Comparison of ENCODE assay signal across 8 mouse cellular contexts in the genomic region with DNA sequence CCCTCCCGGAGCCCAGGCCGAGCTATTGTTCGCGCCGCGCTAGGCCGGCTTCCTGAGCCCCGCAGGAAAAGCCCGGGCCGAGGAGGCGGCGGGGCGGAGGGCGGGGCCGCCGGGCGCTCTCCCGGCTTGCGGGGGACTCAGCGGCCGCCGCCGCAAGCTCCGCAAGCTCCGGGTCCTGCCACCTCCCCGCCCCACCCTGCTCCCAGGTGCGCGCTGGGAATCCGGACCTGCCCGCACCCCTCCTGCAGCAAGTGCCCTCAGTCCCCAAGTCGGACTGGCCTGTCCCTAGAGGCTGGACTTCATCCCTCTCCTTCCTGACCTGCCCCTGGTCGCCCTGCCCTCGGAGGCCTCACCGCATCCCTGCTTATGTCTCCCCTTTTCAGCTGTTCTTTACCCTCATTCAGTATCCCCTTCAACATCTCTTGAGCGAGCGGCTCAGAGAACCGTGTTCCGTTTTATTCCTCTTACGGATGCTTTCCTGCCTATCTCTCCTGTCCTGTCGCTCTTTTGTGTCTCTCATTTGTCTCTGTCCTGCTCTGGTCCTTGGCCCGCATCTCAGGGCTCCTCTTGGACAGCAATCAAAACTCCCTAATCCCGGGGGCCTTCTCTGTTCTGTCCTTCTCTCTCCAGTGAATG. TPM values are rescaled to one million over a fixed set of nuclear protein-coding genes. Genes with fewer than 3 reads are reported as not detected.
DNase-seq lines count a peak whose midpoint lies in the region; ATAC-seq lines count a peak whose summit lies in the region.

No protein-coding gene starts in this region.

- peaks cover 18% of the 10 kb centered on the region for H3K4me1 ChIP-seq in embryonic facial prominence, embryonic 12.5 days
- H3K4me1 ChIP-seq in hindbrain, embryonic 12.5 days, result peaks cover 27% of the 10 kb centered on the region

- 2% methylated on average over 25 of the region's 42 CpGs for WGBS in embryonic facial prominence, embryonic 12.5 days
- under 1% methylated on average over 42 of the region's 42 CpGs for WGBS in hindbrain, embryonic 12.5 days

- peak overlapping the region; percentile 87 for H3K4me3 ChIP-seq in embryonic facial prominence, embryonic 12.5 days
- H3K4me3 ChIP-seq in hindbrain, embryonic 12.5 days, result peak overlapping the region; percentile 91

- H3K9ac ChIP-seq in embryonic facial prominence, embryonic 12.5 days, result peak overlapping the region; percentile 95
- H3K9ac ChIP-seq in hindbrain, embryonic 12.5 days, result peak overlapping the region; percentile 97

- H3K9me3 ChIP-seq in embryonic facial prominence, embryonic 12.5 days, result no peaks in the 10 kb centered on the region
- no peaks in the 10 kb centered on the region for H3K9me3 ChIP-seq in hindbrain, embryonic 12.5 days (replicated peaks)

- H3K36me3 ChIP-seq in embryonic facial prominence, embryonic 12.5 days, result no peaks in the 10 kb centered on the region
- no peaks in the 10 kb centered on the region for H3K36me3 ChIP-seq in hindbrain, embryonic 12.5 days

- H3K4me2 ChIP-seq in embryonic facial prominence, embryonic 12.5 days (replicated peaks), result peak overlapping the region; percentile 86
- H3K4me2 ChIP-seq in hindbrain, embryonic 12.5 days (replicated peaks), result peak overlapping the region; percentile 87

- H3K27ac ChIP-seq in embryonic facial prominence, embryonic 12.5 days, result peak overlapping the region; percentile 97
- H3K27ac ChIP-seq in hindbrain, embryonic 12.5 days, result peak overlapping the region; percentile 98

- ATAC-seq in embryonic facial prominence, embryonic 12.5 days (ENCODE audit: insufficient number of reproducible peaks, insufficient read depth, low FRiP score, low TSS enrichment), result peak; percentile 59
- peak; percentile 83 for ATAC-seq in hindbrain, embryonic 12.5 days (ENCODE audit: low FRiP score)

- peak; percentile 54 to 56 for DNase-seq in layer of hippocampus, postnatal 14 days (ENCODE audit: low spot score in 2 of 2)
- no peak for DNase-seq in layer of hippocampus, adult 9-10 months (ENCODE audit: low spot score)
- peak; percentile 39 for DNase-seq in R1 (ENCODE audit: low read depth, low spot score)
- peak; percentile 11 for DNase-seq in lung, postnatal 36 days
- DNase-seq in ovary, postnatal 10 days (ENCODE audit: low spot score), result no peak
- no peak for DNase-seq in spleen, adult 12 weeks (ENCODE audit: low spot score)

- H3K27me3 ChIP-seq in embryonic facial prominence, embryonic 12.5 days, result no peaks in the 10 kb centered on the region; the same call in 1 of the 2 replicates
- no peaks in the 10 kb centered on the region for H3K27me3 ChIP-seq in hindbrain, embryonic 12.5 days

RNA-seq across cellular contexts. Expression of a gene that starts 0.6 kb away (rescaled TPM):
- total RNA-seq in layer of hippocampus, postnatal 14 days (2021), result 100 to 1,000 TPM; 419 to 451 TPM
- polyA plus RNA-seq in embryonic facial prominence, embryonic 12.5 days (2016; fragmentation: Nextera tagmentation; extraction: Ambion mirVana), result 19.2 and 20.9 TPM in 2 replicates
- polyA plus RNA-seq in hindbrain, embryonic 12.5 days (2016; fragmentation: Nextera tagmentation; extraction: Ambion mirVana), result 28.3 and 33.2 TPM in 2 replicates

Comparison
In these comparisons a context has a peak if more than half of its experiments do, and no peak if none do; other contexts are left out.
1. DNase-seq: peak in layer of hippocampus, postnatal 14 days (2 of 2), R1 (single experiment) and lung, postnatal 36 days (single experiment); none in layer of hippocampus, adult 9-10 months (single experiment), ovary, postnatal 10 days (single experiment) and spleen, adult 12 weeks (single experiment).